Comparison of ENCODE assay signal across 8 mouse cellular contexts in genomic region chr1:132333675-132334141, GRCm38 (mm10). TPM values are rescaled to one million over a fixed set of nuclear protein-coding genes. Genes with fewer than 3 reads are reported as not detected.
DNase-seq lines count a peak whose midpoint lies in the region; ATAC-seq and TF ChIP-seq lines count a peak whose summit lies in the region.

No protein-coding gene starts in this region.

- WGBS in heart, embryonic 16.5 days = 8% methylated on average over 4 of the region's 4 CpGs
- WGBS in midbrain, embryonic 10.5 days = 2% methylated on average over 4 of the region's 4 CpGs

- no peaks in the 10 kb centered on the region for H3K27me3 ChIP-seq in Patski
- no peaks in the 10 kb centered on the region for H3K27me3 ChIP-seq in heart, embryonic 16.5 days (ENCODE audit: control insufficient read depth, insufficient read depth, low read length)
- H3K27me3 ChIP-seq in midbrain, embryonic 10.5 days (ENCODE audit: low read depth, poor library complexity, severe bottlenecking) = no peaks in the 10 kb centered on the region

- CTCF ChIA-PET in Patski (lab: Charles Lee) = interaction anchor here (1.1 to 8.1 kb wide), 5 partner anchors 16 to 48 kb away, joined by 3 to 75 read pairs (median 11); no protein-coding TSS in a partner anchor

- peak overlapping the region; percentile 53 for H3K27ac ChIP-seq in heart, embryonic 16.5 days (ENCODE audit: low read length)
- H3K27ac ChIP-seq in midbrain, embryonic 10.5 days (replicated peaks) = peak overlapping the region; percentile 91

- H3K9ac ChIP-seq in heart, embryonic 16.5 days (ENCODE audit: low read length) = no peak overlapping the region; the same call in 1 of the 2 replicates

- POLR2A ChIA-PET in Patski (lab: Charles Lee) = interaction anchor here (1.4 to 14.1 kb wide), 4 partner anchors 14 to 177 kb away, joined by 3 to 157 read pairs (median 36); partner anchors contain the start of gene Nuak2

- H3K4me3 ChIP-seq in heart, embryonic 16.5 days (ENCODE audit: low read length) = no peak overlapping the region
- H3K4me3 ChIP-seq in midbrain, embryonic 10.5 days = peak overlapping the region; percentile 26

- peaks cover 32% of the 10 kb centered on the region for H3K4me1 ChIP-seq in heart, embryonic 16.5 days (ENCODE audit: control insufficient read depth, insufficient read depth, low read length)
- peaks cover 98% of the 10 kb centered on the region for H3K4me1 ChIP-seq in midbrain, embryonic 10.5 days

- DNase-seq in Patski (ENCODE audit: low read depth, low spot score) = no peak
- peak; percentile 94 for DNase-seq in kidney, postnatal 14 days
- peak; percentile 87 for DNase-seq in midbrain, embryonic 10.5 days (ENCODE audit: low spot score)
- DNase-seq in cerebellum, postnatal 25 days = no peak
- no peak for DNase-seq in frontal cortex, postnatal 14 days (ENCODE audit: low spot score in 2 of 2)

- no peaks in the 10 kb centered on the region for H3K9me3 ChIP-seq in heart, embryonic 16.5 days (replicated peaks; ENCODE audit: control insufficient read depth, low read length)
- no peaks in the 10 kb centered on the region for H3K9me3 ChIP-seq in midbrain, embryonic 10.5 days (replicated peaks)

- ATAC-seq in Patski = peak; percentile 49
- ATAC-seq in erythroblast, adult 5-6 weeks (replicated peaks; ENCODE audit: low FRiP score, poor library complexity, severe bottlenecking) = 0 out of 2 replicates have a peak, but pooled peaks have one; percentile 2
- peak; percentile 79 for ATAC-seq in heart, embryonic 16.5 days (replicated peaks; ENCODE audit: extremely low read depth, insufficient read depth, low FRiP score)
- ATAC-seq in inflammation-experienced regulatory T-cells, adult 6 months = no peak

- TF ChIP-seq CTCF in Patski (IDR thresholded peaks at IDR 0.05) = no peak

- in situ Hi-C loops in Patski (cut with MboI; ENCODE audit: low pct_unique_long_range_greater_than_20kb) = loop anchor here (25.0 kb wide), 1 partner anchor 1196 kb away; the partner anchor contains the start of gene Dyrk3

- H3K36me3 ChIP-seq in heart, embryonic 16.5 days (ENCODE audit: control insufficient read depth, insufficient read depth) = peaks cover 2% of the 10 kb centered on the region; the same call in 1 of the 2 replicates
- H3K36me3 ChIP-seq in midbrain, embryonic 10.5 days = peaks cover 47% of the 10 kb centered on the region

- 0 out of 2 replicates have a peak overlapping the region, but pooled peaks have one; percentile 13 for H3K4me2 ChIP-seq in heart, embryonic 16.5 days (ENCODE audit: low read depth, low read length)

RNA-seq across cellular contexts. Expression of gene Nuak2, which starts 17.8 kb away (rescaled TPM):
- 110 TPM for polyA plus RNA-seq in Patski (2021)
- 4.4 and 7.7 TPM in 2 replicates for total RNA-seq in erythroblast, adult 5-6 weeks (2015; ENCODE audit: low replicate concordance)
- total RNA-seq in erythroblast, adult 5-6 weeks (2017; ENCODE audit: low replicate concordance) = 1.8 and 3.7 TPM in 2 replicates
- polyA plus RNA-seq in heart, embryonic 16.5 days (2015; fragmentation: Nextera tagmentation; extraction: Ambion mirVana) = 3.4 and 4.3 TPM in 2 replicates
- 87.1 and 101 TPM in 2 replicates for polyA plus RNA-seq in midbrain, embryonic 10.5 days (2016; fragmentation: Nextera tagmentation; extraction: Ambion mirVana)
- 1 to 10 TPM; 2.2 to 3.0 (median 2.6) TPM for polyA plus RNA-seq in inflammation-experienced regulatory T-cells, adult 6 months (2017; shearing (Covaris generic))

RNA-seq across cellular contexts. Expression of gene Klhdc8a, which starts 35.3 kb away (rescaled TPM):
- 141 TPM for polyA plus RNA-seq in Patski (2021)
- total RNA-seq in erythroblast, adult 5-6 weeks (2015; ENCODE audit: low replicate concordance) = not detected in 2 replicates
- total RNA-seq in erythroblast, adult 5-6 weeks (2017; ENCODE audit: low replicate concordance) = not detected in 2 replicates
- polyA plus RNA-seq in heart, embryonic 16.5 days (2015; fragmentation: Nextera tagmentation; extraction: Ambion mirVana) = 0.49 and 0.62 TPM in 2 replicates
- polyA plus RNA-seq in midbrain, embryonic 10.5 days (2016; fragmentation: Nextera tagmentation; extraction: Ambion mirVana) = 1.4 and 2.8 TPM in 2 replicates
- polyA plus RNA-seq in inflammation-experienced regulatory T-cells, adult 6 months (2017; shearing (Covaris generic)) = not detected

RNA-seq across cellular contexts. Expression of gene Tmcc2, which starts 57.4 kb away (rescaled TPM):
- 12.2 TPM for polyA plus RNA-seq in Patski (2021)
- total RNA-seq in erythroblast, adult 5-6 weeks (2015; ENCODE audit: low replicate concordance) = 2,859 and 3,164 TPM in 2 replicates
- total RNA-seq in erythroblast, adult 5-6 weeks (2017; ENCODE audit: low replicate concordance) = 5,593 and 6,096 TPM in 2 replicates
- 10.6 and 11.1 TPM in 2 replicates for polyA plus RNA-seq in heart, embryonic 16.5 days (2015; fragmentation: Nextera tagmentation; extraction: Ambion mirVana)
- 9.6 and 13.3 TPM in 2 replicates for polyA plus RNA-seq in midbrain, embryonic 10.5 days (2016; fragmentation: Nextera tagmentation; extraction: Ambion mirVana)
- polyA plus RNA-seq in inflammation-experienced regulatory T-cells, adult 6 months (2017; shearing (Covaris generic)) = 1 to 10 TPM in 2 of 3 experiments, under 1 TPM in 1; 0.39 to 1.2 (median 1.2) TPM

Comparison
In these comparisons a context has a peak if more than half of its experiments do, and no peak if none do; other contexts are left out.
1. DNase-seq: peak in kidney, postnatal 14 days (single experiment) and midbrain, embryonic 10.5 days (single experiment); none in Patski (single experiment), cerebellum, postnatal 25 days (0 of 2) and frontal cortex, postnatal 14 days (0 of 2).
2. RNA of gene Nuak2, which starts 17.8 kb away (polyA plus RNA-seq): 110 TPM in Patski (single experiment) and 87.1 to 101 TPM in midbrain, embryonic 10.5 days; 3.4 to 4.3 TPM in heart, embryonic 16.5 days and 2.2 to 3.0 TPM in inflammation-experienced regulatory T-cells, adult 6 months; every median in the first group is over 10 times any median in the second.
3. RNA of gene Klhdc8a, which starts 35.3 kb away (polyA plus RNA-seq): 141 TPM in Patski (single experiment); 1.4 to 2.8 TPM in midbrain, embryonic 10.5 days, 0.49 to 0.62 TPM in heart, embryonic 16.5 days and not detected in inflammation-experienced regulatory T-cells, adult 6 months; every median in the first group is over 10 times any median in the second.